Mouse (Mus musculus) E14TG2a.4 (cell line): ENCODE results near the gene Taar8a.
"Not testable (repeated sequence)": the region's sequence is repeated elsewhere in the genome, so short reads cannot be mapped to it uniquely, and the experiment has no call there.

Experiments used
- H3K27me3 ChIP-seq: 2 replicates; pipeline ENCODE4 v1.6.1; 2014; ENCODE audit warnings: low read length, control low read depth; ENCODE audit not compliant: insufficient read depth
- H3K36me3 ChIP-seq: 2 replicates; pipeline ENCODE4 v1.6.1; 2014; ENCODE audit warnings: low read length, control low read depth; ENCODE audit not compliant: insufficient read depth
- H3K4me1 ChIP-seq: replicated peaks from 2 replicates; pipeline ENCODE4 v1.6.1; 2014; ENCODE audit warnings: low read depth, low read length, control low read depth
- H3K4me3 ChIP-seq: replicated peaks from 2 replicates; pipeline ENCODE4 v1.5.1; 2014; ENCODE audit warnings: mild to moderate bottlenecking, low read length
- H3K9me3 ChIP-seq: 2 replicates; pipeline ENCODE4 v1.6.1; 2014; ENCODE audit warnings: low read length, control low read depth
- CTCF ChIP-seq: conservative IDR thresholded peaks from 2 replicates; pipeline ENCODE4 v1.5.1; 2014; ENCODE audit warnings: low read length
- NANOG ChIP-seq: IDR thresholded peaks from 2 replicates; pipeline ENCODE4 v1.6.1; 2014; ENCODE audit warnings: borderline replicate concordance, low read length, mixed read lengths
- POU5F1 ChIP-seq: IDR thresholded peaks from 2 replicates; pipeline ENCODE4 v1.6.1; 2014; ENCODE audit warnings: low read length, borderline replicate concordance

The Taar8a gene

GRCm38 (mm10) chr10:24085936-24086335 lies 9.6 kb downstream of the Taar8a start:
- Histone ChIP-seq H3K9me3 (no peaks in the 10 kb centered on the region), H3K27me3 (no peaks in the 10 kb centered on the region), H3K4me1 (peaks cover 7% of the 10 kb centered on the region), H3K36me3 (no peaks in the 10 kb centered on the region), H3K4me3 (no peak overlapping the region)
- peak; percentile 70 for TF ChIP-seq NANOG
- no peak; the same call in 1 of the 2 replicates for TF ChIP-seq POU5F1

GRCm38 (mm10) chr10:24086555-24086954 lies 10.3 kb downstream of the Taar8a start:
- peaks cover 7% of the 10 kb centered on the region for H3K4me1 ChIP-seq
- TF ChIP-seq NANOG (no peak), POU5F1 (no peak), CTCF (no peak)
- no peaks in the 10 kb centered on the region for H3K36me3 ChIP-seq
- no peak overlapping the region for H3K4me3 ChIP-seq
- H3K9me3 ChIP-seq, result no peaks in the 10 kb centered on the region
- no peaks in the 10 kb centered on the region for H3K27me3 ChIP-seq

GRCm38 (mm10) chr10:24087168-24087567 lies 10.9 kb downstream of the Taar8a start:
- no peak for TF ChIP-seq CTCF
- Histone ChIP-seq H3K36me3 (no peaks in the 10 kb centered on the region), H3K27me3 (no peaks in the 10 kb centered on the region), H3K9me3 (no peaks in the 10 kb centered on the region), H3K4me1 (peaks cover 7% of the 10 kb centered on the region), H3K4me3 (no peak overlapping the region)

DNA sequence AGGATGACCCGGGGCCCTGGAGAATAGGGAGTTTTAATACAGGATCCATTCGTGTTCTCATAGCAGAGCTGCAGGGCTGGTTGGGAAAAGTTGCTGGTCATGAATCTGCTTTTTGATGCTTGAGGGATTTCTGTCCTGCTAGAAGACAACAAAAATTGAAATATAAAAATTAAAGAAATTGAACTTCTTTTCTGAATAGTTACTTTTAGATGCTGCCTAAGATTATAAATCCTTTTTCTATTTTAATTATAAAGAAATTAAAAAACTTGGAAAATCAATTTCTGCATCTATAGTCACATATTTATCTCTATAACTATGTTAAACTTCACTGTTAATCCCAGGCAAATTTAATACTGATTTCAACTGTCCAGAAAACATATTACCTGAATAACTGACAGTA lies 15.9 kb downstream of the Taar8a start, which contains the start of gene Taar8b:
Gene Taar8b, minus strand, starts transcription at position 101 of the 400 bp plus-strand sequence.
- Histone ChIP-seq H3K4me1 (no peaks in the 10 kb centered on the region), H3K27me3 (no peaks in the 10 kb centered on the region), H3K36me3 (no peaks in the 10 kb centered on the region), H3K4me3 (no peak within 1 kb of the TSS), H3K9me3 (no peaks in the 10 kb centered on the region)
- TF ChIP-seq POU5F1 (no peak), CTCF (no peak), NANOG (no peak)

DNA sequence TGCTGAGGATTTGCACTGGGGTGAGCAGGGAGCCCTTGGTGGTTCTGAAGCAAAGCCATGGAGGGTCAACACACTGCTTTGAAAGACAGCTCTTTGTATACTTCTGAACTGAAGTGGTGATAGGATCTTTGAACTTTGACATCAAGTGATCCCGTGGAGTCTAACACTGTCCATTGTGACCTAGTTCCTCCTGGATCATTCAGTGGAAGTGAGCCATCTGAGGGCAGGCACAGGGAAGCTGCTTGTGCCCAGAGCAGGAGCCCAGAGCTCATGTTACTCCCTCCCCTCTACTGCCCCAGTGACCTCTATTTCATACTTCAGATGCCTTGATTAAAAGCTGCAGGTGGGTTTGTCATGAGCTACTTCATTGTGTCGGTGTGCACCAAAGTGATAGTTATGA lies 20.7 kb downstream of the Taar8a start:
- not testable (repeated sequence) for H3K4me3 ChIP-seq, H3K9me3 ChIP-seq, H3K27me3 ChIP-seq, H3K4me1 ChIP-seq, H3K36me3 ChIP-seq

DNA sequence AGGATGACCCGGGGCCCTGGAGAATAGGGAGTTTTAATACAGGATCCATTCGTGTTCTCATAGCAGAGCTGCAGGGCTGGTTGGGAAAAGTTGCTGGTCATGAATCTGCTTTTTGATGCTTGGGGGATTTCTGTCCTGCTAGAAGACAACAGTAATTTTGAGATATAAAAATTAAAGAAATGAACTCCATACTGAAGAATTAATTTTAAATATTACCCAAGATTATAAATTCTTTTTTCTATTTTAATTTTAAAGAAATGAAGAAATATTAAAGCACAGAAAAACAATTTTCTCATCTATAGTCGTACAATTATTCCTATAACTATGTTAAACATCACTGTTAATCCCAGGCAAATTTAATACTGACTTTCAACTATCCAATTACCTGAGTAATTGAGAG lies 25.5 kb downstream of the Taar8a start, which contains the start of gene Taar8c:
Gene Taar8c, minus strand, starts transcription at position 101 of the 400 bp plus-strand sequence.
- not testable (repeated sequence) for H3K4me1 ChIP-seq, H3K9me3 ChIP-seq, H3K4me3 ChIP-seq, H3K36me3 ChIP-seq, H3K27me3 ChIP-seq

GRCm38 (mm10) chr10:24103299-24103698 lies 27.0 kb downstream of the Taar8a start:
- H3K4me3 ChIP-seq, H3K27me3 ChIP-seq, H3K36me3 ChIP-seq, H3K9me3 ChIP-seq, H3K4me1 ChIP-seq: not testable (repeated sequence)

DNA sequence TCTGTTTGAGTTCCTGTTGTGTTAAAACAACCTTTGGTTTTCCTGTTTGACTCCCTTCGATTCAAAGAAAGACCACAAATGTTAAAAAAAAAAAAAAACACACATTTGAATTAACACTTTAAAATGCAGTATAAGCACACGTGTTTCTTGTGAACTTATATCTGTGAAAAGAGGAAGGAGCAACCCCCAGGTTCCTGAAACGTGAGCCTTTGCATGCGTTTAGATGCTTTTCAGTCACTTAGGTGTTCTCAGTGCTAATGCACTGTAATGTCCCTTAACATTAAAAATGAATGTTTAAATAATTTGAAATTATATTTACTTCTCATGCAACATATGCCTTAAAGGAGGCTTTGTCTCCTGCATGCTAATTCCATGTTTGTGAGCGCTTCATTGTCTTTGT lies 31.4 kb downstream of the Taar8a start:
- Histone ChIP-seq H3K4me3 (no peak overlapping the region), H3K27me3 (no peaks in the 10 kb centered on the region), H3K4me1 (no peaks in the 10 kb centered on the region; the same call in 1 of the 2 replicates), H3K9me3 (no peaks in the 10 kb centered on the region), H3K36me3 (no peaks in the 10 kb centered on the region)
- TF ChIP-seq POU5F1, result no peak
- TF ChIP-seq CTCF, result no peak
- no peak for TF ChIP-seq NANOG

GRCm38 (mm10) chr10:24108236-24108635 lies 31.9 kb downstream of the Taar8a start:
- Histone ChIP-seq H3K4me3 (no peak overlapping the region), H3K27me3 (no peaks in the 10 kb centered on the region), H3K4me1 (no peaks in the 10 kb centered on the region; the same call in 1 of the 2 replicates), H3K36me3 (no peaks in the 10 kb centered on the region), H3K9me3 (no peaks in the 10 kb centered on the region)
- TF ChIP-seq NANOG, result no peak
- no peak for TF ChIP-seq POU5F1
- no peak for TF ChIP-seq CTCF

DNA sequence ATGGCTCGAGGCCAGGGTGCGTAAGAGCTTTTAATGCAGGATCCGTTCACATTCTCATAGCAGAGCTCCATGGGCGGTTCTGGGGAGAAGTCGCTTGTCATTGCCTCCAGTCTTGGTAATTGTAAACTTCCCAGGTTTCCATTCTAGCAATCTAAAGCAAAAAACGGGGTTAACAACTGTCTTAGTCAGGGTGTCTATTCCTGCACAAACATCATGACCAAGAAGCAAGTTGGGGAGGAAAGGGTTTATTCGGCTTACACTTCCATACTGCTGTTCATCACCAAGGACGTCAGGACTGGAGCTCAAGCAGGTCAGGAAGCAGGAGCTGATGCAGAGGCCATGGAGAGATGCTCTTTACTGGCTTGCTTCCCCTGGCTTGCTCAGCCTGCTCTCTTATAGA lies 33.1 kb downstream of the Taar8a start, which contains the start of gene Taar9:
Gene Taar9, minus strand, starts transcription at position 101 of the 400 bp plus-strand sequence.
- H3K9me3 ChIP-seq, H3K36me3 ChIP-seq, H3K27me3 ChIP-seq, H3K4me3 ChIP-seq, H3K4me1 ChIP-seq: not testable (repeated sequence)
